In the genomic region with DNA sequence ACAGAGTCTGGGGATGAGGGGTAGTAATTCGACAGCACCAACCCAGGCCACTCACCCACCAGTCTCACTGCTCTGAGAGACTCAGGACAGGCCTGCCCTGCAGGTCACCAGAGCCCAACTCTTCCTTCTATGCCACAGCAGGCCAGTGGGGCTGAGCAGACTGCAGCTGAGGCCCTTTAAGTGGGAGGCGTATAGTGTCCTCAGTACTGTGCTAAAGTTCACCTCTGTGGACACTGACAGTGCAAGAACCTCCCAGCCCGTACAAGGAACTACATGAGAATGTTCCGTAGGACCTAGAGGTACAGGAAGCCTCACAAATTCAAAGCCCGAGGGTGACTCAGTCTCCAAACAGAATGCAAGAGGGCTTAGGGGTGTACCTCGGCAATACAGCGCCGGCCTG, we compare ENCODE assay signal across 9 mouse cellular contexts.
DNase-seq lines count a peak whose midpoint lies in the region; ATAC-seq and TF ChIP-seq lines count a peak whose summit lies in the region.
"Had no signal": no experiment of that assay in that cellular context is flagged by ENCODE, and none has a peak within 500 bp of the region (broad histone marks: within the 10 kb centered on the region; RNA-seq: fewer than 3 reads in every experiment).

No protein-coding gene starts in this region.

- no peak overlapping the region for H3K9ac ChIP-seq in heart, postnatal 0 days (replicated peaks; ENCODE audit: low read depth, low read length)
- 0 out of 2 replicates have a peak overlapping the region, but pooled peaks have one; percentile 1 for H3K9ac ChIP-seq in embryonic facial prominence, embryonic 14.5 days (ENCODE audit: low read depth, low read length)
- H3K9ac ChIP-seq in midbrain, embryonic 15.5 days, result peak overlapping the region; percentile 2

- no peaks in the 10 kb centered on the region for H3K36me3 ChIP-seq in heart, postnatal 0 days (replicated peaks; ENCODE audit: control insufficient read depth, insufficient read depth, low read length)
- H3K36me3 ChIP-seq in embryonic facial prominence, embryonic 14.5 days (ENCODE audit: control insufficient read depth, insufficient read depth, low read length), result no peaks in the 10 kb centered on the region
- H3K36me3 ChIP-seq in midbrain, embryonic 15.5 days (replicated peaks), result no peaks in the 10 kb centered on the region

- peaks cover 52% of the 10 kb centered on the region for H3K4me1 ChIP-seq in heart, postnatal 0 days (ENCODE audit: control insufficient read depth, insufficient read depth)
- peaks cover 17% of the 10 kb centered on the region for H3K4me1 ChIP-seq in embryonic facial prominence, embryonic 14.5 days (ENCODE audit: control insufficient read depth, insufficient read depth, low read length)
- H3K4me1 ChIP-seq in midbrain, embryonic 15.5 days, result peaks cover 42% of the 10 kb centered on the region

- no peak for TF ChIP-seq EP300 in heart, postnatal 0 days (IDR thresholded peaks at IDR 0.05; ENCODE audit: low read depth)

- no peaks in the 10 kb centered on the region for H3K27me3 ChIP-seq in heart, postnatal 0 days (ENCODE audit: control insufficient read depth, insufficient read depth, low read length)
- no peaks in the 10 kb centered on the region for H3K27me3 ChIP-seq in embryonic facial prominence, embryonic 14.5 days (replicated peaks; ENCODE audit: control insufficient read depth, insufficient read depth, low read length)
- no peaks in the 10 kb centered on the region for H3K27me3 ChIP-seq in midbrain, embryonic 15.5 days (replicated peaks)

- no peaks in the 10 kb centered on the region for H3K9me3 ChIP-seq in heart, postnatal 0 days (replicated peaks; ENCODE audit: control insufficient read depth, low read length)
- no peaks in the 10 kb centered on the region for H3K9me3 ChIP-seq in embryonic facial prominence, embryonic 14.5 days (ENCODE audit: control insufficient read depth, low read length)
- H3K9me3 ChIP-seq in midbrain, embryonic 15.5 days, result no peaks in the 10 kb centered on the region

- DNase-seq in heart, postnatal 0 days (ENCODE audit: low spot score), result no peak
- no peak for DNase-seq in heart, adult 18-20 months
- DNase-seq in embryonic facial prominence, embryonic 14.5 days (ENCODE audit: low spot score), result no peak
- peak; percentile 59 to 62 for DNase-seq in kidney, adult 8-10 months
- no peak for DNase-seq in cerebellum, adult 8-10 months
- no peak for DNase-seq in lung, postnatal 4 days
- DNase-seq: gastrocnemius, postnatal 25 days had no signal

- H3K27ac ChIP-seq in heart, postnatal 0 days (ENCODE audit: low read depth), result peak overlapping the region; percentile 68
- H3K27ac ChIP-seq in embryonic facial prominence, embryonic 14.5 days (replicated peaks; ENCODE audit: low read depth, low read length), result peak overlapping the region; percentile 72
- H3K27ac ChIP-seq in midbrain, embryonic 15.5 days, result peak overlapping the region; percentile 94

- no peak for ATAC-seq in heart, postnatal 0 days (ENCODE audit: insufficient read depth, low read depth)
- ATAC-seq in embryonic facial prominence, embryonic 14.5 days (ENCODE audit: low read depth), result no peak
- peak; percentile 18 for ATAC-seq in midbrain, embryonic 15.5 days (replicated peaks)
- no peak for ATAC-seq in granulocyte monocyte progenitor cell, adult 5-6 weeks (replicated peaks; ENCODE audit: poor library complexity, severe bottlenecking)

- no peak for TF ChIP-seq CTCF in heart, postnatal 0 days (IDR thresholded peaks at IDR 0.05; ENCODE audit: low read depth)

- 75% methylated on average over 8 of the region's 8 CpGs for WGBS in heart, postnatal 0 days
- WGBS in embryonic facial prominence, embryonic 14.5 days, result 79% methylated on average over 8 of the region's 8 CpGs
- 83% methylated on average over 8 of the region's 8 CpGs for WGBS in midbrain, embryonic 15.5 days

- H3K4me3 ChIP-seq in heart, postnatal 0 days (ENCODE audit: low read depth, low read length), result no peak overlapping the region
- no peak overlapping the region for H3K4me3 ChIP-seq in embryonic facial prominence, embryonic 14.5 days (ENCODE audit: low read depth, low read length)
- H3K4me3 ChIP-seq in midbrain, embryonic 15.5 days, result no peak overlapping the region

- H3K4me2 ChIP-seq in heart, postnatal 0 days (ENCODE audit: low read depth, low read length), result no peak overlapping the region
- peak overlapping the region; percentile 45; the same call in 1 of the 2 replicates for H3K4me2 ChIP-seq in embryonic facial prominence, embryonic 14.5 days (ENCODE audit: low read depth, low read length)
- H3K4me2 ChIP-seq in midbrain, embryonic 15.5 days, result no peak overlapping the region

Comparison
In these comparisons a context has a peak if more than half of its experiments do, and no peak if none do; other contexts are left out.
1. DNase-seq: peak in kidney, adult 8-10 months (2 of 2); none in heart, postnatal 0 days (single experiment), heart, adult 18-20 months (0 of 2), embryonic facial prominence, embryonic 14.5 days (single experiment), cerebellum, adult 8-10 months (single experiment) and lung, postnatal 4 days (0 of 2).
2. Peak in every context shown above with its lines, with median percentiles within 50 percentile points of each other: H3K27ac ChIP-seq.